ENCODE assay signal across 12 mouse cellular contexts in the genomic region with DNA sequence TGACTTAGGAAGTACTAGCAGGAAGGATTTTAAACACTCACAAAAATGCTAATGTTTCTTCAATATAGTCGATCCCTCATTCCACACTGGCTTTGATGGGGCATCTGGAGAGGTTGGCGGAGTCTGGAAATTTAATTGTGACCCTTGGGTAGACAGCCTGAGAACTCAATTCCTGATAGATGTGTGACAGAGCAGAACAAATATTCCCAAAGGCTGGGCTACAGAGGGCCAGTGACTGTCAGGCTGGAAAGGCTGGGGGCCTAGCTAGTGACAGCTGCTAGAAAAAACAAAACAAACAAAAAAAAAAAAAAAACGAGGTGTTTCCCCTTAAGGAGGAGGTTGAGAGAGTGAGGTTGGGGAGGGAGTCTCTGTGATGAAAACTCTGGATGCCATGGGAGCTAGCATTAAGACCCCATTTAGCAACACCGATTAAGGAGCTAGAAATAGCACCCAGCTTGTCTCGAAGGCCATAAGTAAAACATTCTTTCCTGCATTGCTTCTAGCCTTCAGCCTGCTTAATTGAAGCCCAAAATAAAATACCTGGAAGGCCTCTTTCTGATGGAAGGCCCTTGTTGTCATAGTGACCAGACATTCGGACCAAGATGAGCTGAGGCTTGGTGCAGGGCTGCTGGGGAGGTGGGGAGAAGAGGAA.
DNase-seq lines count a peak whose midpoint lies in the region; ATAC-seq and TF ChIP-seq lines count a peak whose summit lies in the region.
"Had no signal": no experiment of that assay in that cellular context is flagged by ENCODE, and none has a peak within 500 bp of the region (broad histone marks: within the 10 kb centered on the region; RNA-seq: fewer than 3 reads in every experiment).

No protein-coding gene starts in this region.

- TF ChIP-seq CTCF in kidney, adult 2 months (conservative IDR thresholded peaks at IDR 0.05; ENCODE audit: insufficient read depth, insufficient read length, low read depth, low read length) = no peak

- H3K27me3 ChIP-seq in kidney, adult 2 months (replicated peaks; ENCODE audit: control insufficient read depth, insufficient read depth, low read length) = no peaks in the 10 kb centered on the region
- H3K27me3 ChIP-seq in forebrain, embryonic 15.5 days = no peaks in the 10 kb centered on the region
- no peaks in the 10 kb centered on the region for H3K27me3 ChIP-seq in hindbrain, embryonic 16.5 days (replicated peaks; ENCODE audit: control insufficient read depth, insufficient read depth, low read length)
- H3K27me3 ChIP-seq in neural tube, embryonic 13.5 days = no peaks in the 10 kb centered on the region
- H3K27me3 ChIP-seq: limb, embryonic 15.5 days had no signal

- no peak for DNase-seq in kidney, adult 2 months
- no peak for DNase-seq in kidney, postnatal 10 days
- no peak for DNase-seq in cerebellum, adult 9-10 months
- DNase-seq in cerebellum, adult 8-10 months = no peak
- DNase-seq: cerebellum, adult 2 months; gastrocnemius, postnatal 14 days; right cerebral cortex, adult 18-20 months; thymus, postnatal 4 days had no signal

- TF ChIP-seq POLR2A in kidney, adult 2 months (IDR thresholded peaks at IDR 0.05; ENCODE audit: low read depth, low read length) = no peak

- peak overlapping the region; percentile 12; the same call in 1 of the 2 replicates for H3K27ac ChIP-seq in kidney, adult 2 months (ENCODE audit: insufficient read depth, low read depth, low read length)
- peak overlapping the region; percentile 19; the same call in 1 of the 2 replicates for H3K27ac ChIP-seq in forebrain, embryonic 15.5 days (replicated peaks)
- H3K27ac ChIP-seq in hindbrain, embryonic 16.5 days (ENCODE audit: low read depth, low read length) = peak overlapping the region; percentile 25; the same call in 1 of the 2 replicates
- H3K27ac ChIP-seq in neural tube, embryonic 13.5 days (replicated peaks) = peak overlapping the region; percentile 74
- H3K27ac ChIP-seq: limb, embryonic 15.5 days had no signal

- no peak overlapping the region for H3K4me3 ChIP-seq in kidney, adult 2 months (ENCODE audit: insufficient read depth, low read depth, low read length)
- no peak overlapping the region for H3K4me3 ChIP-seq in forebrain, embryonic 15.5 days
- H3K4me3 ChIP-seq in hindbrain, embryonic 16.5 days (ENCODE audit: low read length) = no peak overlapping the region
- H3K4me3 ChIP-seq in neural tube, embryonic 13.5 days = no peak overlapping the region
- H3K4me3 ChIP-seq: limb, embryonic 15.5 days had no signal

- no peaks in the 10 kb centered on the region for H3K36me3 ChIP-seq in kidney, adult 2 months (ENCODE audit: control insufficient read depth, insufficient read depth, low read length)
- no peaks in the 10 kb centered on the region for H3K36me3 ChIP-seq in forebrain, embryonic 15.5 days
- no peaks in the 10 kb centered on the region for H3K36me3 ChIP-seq in hindbrain, embryonic 16.5 days (ENCODE audit: control insufficient read depth, insufficient read depth, low read length)
- 0 out of 2 replicates have a peak, but pooled peaks cover 6% of the 10 kb centered on the region for H3K36me3 ChIP-seq in neural tube, embryonic 13.5 days
- H3K36me3 ChIP-seq: limb, embryonic 15.5 days had no signal

- no peak overlapping the region for H3K9ac ChIP-seq in forebrain, embryonic 15.5 days (replicated peaks)
- no peak overlapping the region; the same call in 1 of the 2 replicates for H3K9ac ChIP-seq in hindbrain, embryonic 16.5 days (ENCODE audit: low read depth, low read length)
- H3K9ac ChIP-seq in neural tube, embryonic 13.5 days = no peak overlapping the region
- H3K9ac ChIP-seq: limb, embryonic 15.5 days had no signal

- peaks cover 29% of the 10 kb centered on the region for H3K4me1 ChIP-seq in kidney, adult 2 months (ENCODE audit: control insufficient read depth, insufficient read depth, low read length)
- peaks cover 20% of the 10 kb centered on the region for H3K4me1 ChIP-seq in forebrain, embryonic 15.5 days
- peaks cover 21% of the 10 kb centered on the region for H3K4me1 ChIP-seq in hindbrain, embryonic 16.5 days (ENCODE audit: control insufficient read depth, insufficient read depth, low read depth, low read length)
- H3K4me1 ChIP-seq in neural tube, embryonic 13.5 days (replicated peaks) = peaks cover 80% of the 10 kb centered on the region

- no peaks in the 10 kb centered on the region for H3K9me3 ChIP-seq in forebrain, embryonic 15.5 days
- H3K9me3 ChIP-seq in hindbrain, embryonic 16.5 days (ENCODE audit: control insufficient read depth, low read length) = no peaks in the 10 kb centered on the region
- no peaks in the 10 kb centered on the region for H3K9me3 ChIP-seq in neural tube, embryonic 13.5 days
- H3K9me3 ChIP-seq: limb, embryonic 15.5 days had no signal

- no peak overlapping the region for H3K4me2 ChIP-seq in forebrain, embryonic 15.5 days (replicated peaks)
- H3K4me2 ChIP-seq in hindbrain, embryonic 16.5 days (ENCODE audit: low read length) = no peak overlapping the region
- H3K4me2 ChIP-seq in neural tube, embryonic 13.5 days = no peak overlapping the region
- H3K4me2 ChIP-seq: limb, embryonic 15.5 days had no signal

- peak; percentile 49; the same call in 1 of the 2 replicates for ATAC-seq in forebrain, embryonic 15.5 days (replicated peaks)
- no peak for ATAC-seq in hindbrain, embryonic 16.5 days
- no peak for ATAC-seq in neural tube, embryonic 13.5 days (ENCODE audit: low read depth)

- WGBS in kidney, adult 2 months = 45% methylated on average over 6 of the region's 6 CpGs
- 22% methylated on average over 6 of the region's 6 CpGs for WGBS in forebrain, embryonic 15.5 days
- WGBS in hindbrain, embryonic 16.5 days = 26% methylated on average over 6 of the region's 6 CpGs
- WGBS in neural tube, embryonic 13.5 days = 20% methylated on average over 6 of the region's 6 CpGs

Comparison
In these comparisons a context has a peak if more than half of its experiments do, and no peak if none do; other contexts are left out.
1. H3K27ac ChIP-seq: peak in every context shown above with its lines; median percentile 74 in neural tube, embryonic 13.5 days; 25 in hindbrain, embryonic 16.5 days; 19 in forebrain, embryonic 15.5 days; 12 in kidney, adult 2 months.